Mouse (Mus musculus): Measurements from ENCODE around the gene Shld1.

GRCm38 (mm10) chr2:132693980-132694379 is 7.2 kb downstream of the Shld1 start:
- TF ChIP-seq CTCF (IDR thresholded peaks at IDR 0.05; ENCODE audit: low read depth), result no peak
- TF ChIP-seq EP300 (IDR thresholded peaks at IDR 0.05; ENCODE audit: low read depth), result no peak

All from heart, postnatal 0 days (tissue).